Mouse (Mus musculus) spleen, adult 2 months (tissue): ENCODE data around the gene Flnc.

ENCODE experiments used
- CTCF ChIP-seq: fragments of 200-500 bp; IDR thresholded peaks from 2 replicates; pipeline ENCODE4 v1.5.1; 2011; ENCODE audit warnings: mild to moderate bottlenecking, inconsistent platforms; ENCODE audit not compliant: insufficient read depth, insufficient read length, insufficient replicate concordance; ENCODE audit errors: extremely low read depth
- POLR2A ChIP-seq: fragments of 200-500 bp; IDR thresholded peaks from 2 replicates; pipeline ENCODE4 v1.6.1; 2011; ENCODE audit warnings: low read depth, low read length, inconsistent platforms

GRCm38 (mm10) chr6:29463388-29463787, 30.3 kb downstream of the Flnc start:
- TF ChIP-seq POLR2A: no peak
- TF ChIP-seq CTCF: no peak
